Mouse (Mus musculus): ENCODE results near the gene Tmub1. TPM values are rescaled to one million over a fixed set of nuclear protein-coding genes. Genes with fewer than 3 reads are reported as not detected.

The Tmub1 gene
- total and polyA plus RNA-seq, 2 experiments from 2014 or later = 16.5 to 36.7 TPM

DNA sequence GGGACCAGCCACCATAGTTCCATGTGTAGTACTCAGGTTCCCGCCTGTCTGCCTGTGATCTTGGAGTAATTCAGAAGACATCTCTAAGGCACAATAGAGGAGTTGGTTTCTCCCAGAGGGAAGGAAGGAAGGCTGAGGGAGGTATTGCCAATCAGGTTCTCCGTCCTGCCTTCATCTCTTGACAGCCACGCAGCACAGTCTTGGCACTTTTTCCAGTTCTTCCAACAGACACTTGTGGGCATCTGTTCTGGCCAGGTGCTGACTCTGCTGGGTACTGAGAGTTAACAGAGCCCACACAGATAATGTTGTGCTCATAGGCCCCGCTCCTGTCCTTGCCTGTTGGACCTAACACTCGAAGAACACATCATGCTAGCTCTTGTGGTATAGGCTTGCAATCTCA, 39.1 kb upstream of the Tmub1 start:
- peaks cover 79% of the 10 kb centered on the region for H3K36me3 ChIP-seq (replicated peaks; ENCODE audit: control insufficient read depth, insufficient read depth, low read length)
- H3K27me3 ChIP-seq (ENCODE audit: control insufficient read depth, insufficient read depth, low read length) = no peaks in the 10 kb centered on the region
- ATAC-seq (ENCODE audit: insufficient read depth, low read depth) (no peak), DNase-seq (ENCODE audit: low spot score) (no peak)
- no peak overlapping the region for H3K4me3 ChIP-seq (ENCODE audit: low read depth, low read length)
- H3K4me1 ChIP-seq (ENCODE audit: control insufficient read depth, insufficient read depth) = no peaks in the 10 kb centered on the region
- WGBS = 83% methylated on average over 5 of the region's 5 CpGs
- no peak overlapping the region for H3K9ac ChIP-seq (replicated peaks; ENCODE audit: low read depth, low read length)
- no peak overlapping the region for H3K27ac ChIP-seq (ENCODE audit: low read depth)
- H3K4me2 ChIP-seq (ENCODE audit: low read depth, low read length) = no peak overlapping the region
- TF ChIP-seq CTCF (IDR thresholded peaks at IDR 0.05; ENCODE audit: low read depth) (no peak), EP300 (IDR thresholded peaks at IDR 0.05; ENCODE audit: low read depth) (no peak)
- H3K9me3 ChIP-seq (replicated peaks; ENCODE audit: control insufficient read depth, low read length) = no peaks in the 10 kb centered on the region

DNA sequence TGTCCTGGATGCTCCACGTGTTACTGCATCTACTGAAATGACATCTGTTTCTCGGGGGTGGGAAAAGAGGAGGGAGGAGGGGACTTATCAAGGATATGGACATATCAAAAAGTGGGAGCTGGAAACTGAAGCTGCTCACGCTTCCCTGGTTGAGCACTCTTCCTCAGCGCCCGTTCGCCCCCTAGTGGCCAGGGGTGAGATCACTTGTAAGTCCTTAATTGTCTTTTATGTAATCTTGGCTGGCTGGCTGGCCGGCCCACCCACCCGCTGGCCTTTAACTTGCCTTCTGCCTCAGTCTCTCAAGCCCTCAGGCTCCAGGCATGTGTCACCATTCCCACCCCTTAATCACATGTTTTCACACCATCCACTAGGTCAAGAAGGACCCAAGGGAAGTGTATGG, 38.4 kb upstream of the Tmub1 start:
- 3% methylated on average over 8 of the region's 8 CpGs for WGBS
- Histone ChIP-seq H3K4me1 (ENCODE audit: control insufficient read depth, insufficient read depth) (no peaks in the 10 kb centered on the region), H3K27ac (ENCODE audit: low read depth) (no peak overlapping the region), H3K36me3 (replicated peaks; ENCODE audit: control insufficient read depth, insufficient read depth, low read length) (peaks cover 76% of the 10 kb centered on the region), H3K27me3 (ENCODE audit: control insufficient read depth, insufficient read depth, low read length) (no peaks in the 10 kb centered on the region), H3K9me3 (replicated peaks; ENCODE audit: control insufficient read depth, low read length) (no peaks in the 10 kb centered on the region), H3K4me3 (ENCODE audit: low read depth, low read length) (no peak overlapping the region), H3K9ac (replicated peaks; ENCODE audit: low read depth, low read length) (no peak overlapping the region), H3K4me2 (ENCODE audit: low read depth, low read length) (no peak overlapping the region)
- TF ChIP-seq CTCF (IDR thresholded peaks at IDR 0.05; ENCODE audit: low read depth) = peak; percentile 85
- TF ChIP-seq EP300 (IDR thresholded peaks at IDR 0.05; ENCODE audit: low read depth) = no peak
- DNase-seq (ENCODE audit: low spot score) (peak; percentile 77), ATAC-seq (ENCODE audit: insufficient read depth, low read depth) (no peak)

DNA sequence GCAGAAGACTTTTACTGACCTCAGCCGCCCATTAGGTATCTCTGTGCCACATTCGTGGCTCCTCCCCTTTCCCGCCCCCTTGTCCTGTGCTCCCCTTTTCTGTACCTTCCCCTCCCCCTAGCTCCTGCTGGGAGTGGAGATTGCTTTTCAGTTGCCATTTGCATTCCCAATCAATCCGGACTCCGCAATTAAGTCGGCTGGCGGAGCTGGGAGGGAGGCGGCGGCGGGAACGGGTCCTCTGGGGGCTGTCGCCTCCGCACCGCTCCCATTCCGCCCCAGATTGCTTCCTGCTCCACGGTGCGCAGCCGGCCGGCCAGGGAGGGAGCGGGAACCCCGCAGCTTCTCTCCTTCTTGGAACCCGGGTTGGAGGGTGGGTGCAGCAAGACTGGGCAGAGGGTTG, 37.3 kb upstream of the Tmub1 start:
- Histone ChIP-seq H3K9ac (replicated peaks; ENCODE audit: low read depth, low read length) (no peak overlapping the region), H3K27ac (ENCODE audit: low read depth) (no peak overlapping the region), H3K27me3 (ENCODE audit: control insufficient read depth, insufficient read depth, low read length) (no peaks in the 10 kb centered on the region), H3K4me3 (ENCODE audit: low read depth, low read length) (no peak overlapping the region), H3K4me2 (ENCODE audit: low read depth, low read length) (no peak overlapping the region), H3K9me3 (replicated peaks; ENCODE audit: control insufficient read depth, low read length) (no peaks in the 10 kb centered on the region), H3K36me3 (replicated peaks; ENCODE audit: control insufficient read depth, insufficient read depth, low read length) (peaks cover 76% of the 10 kb centered on the region), H3K4me1 (ENCODE audit: control insufficient read depth, insufficient read depth) (no peaks in the 10 kb centered on the region)
- DNase-seq (ENCODE audit: low spot score) = no peak
- WGBS = 42% methylated on average over 22 of the region's 22 CpGs
- no peak for ATAC-seq (ENCODE audit: insufficient read depth, low read depth)
- TF ChIP-seq EP300 (IDR thresholded peaks at IDR 0.05; ENCODE audit: low read depth) = no peak
- TF ChIP-seq CTCF (IDR thresholded peaks at IDR 0.05; ENCODE audit: low read depth) = no peak

DNA sequence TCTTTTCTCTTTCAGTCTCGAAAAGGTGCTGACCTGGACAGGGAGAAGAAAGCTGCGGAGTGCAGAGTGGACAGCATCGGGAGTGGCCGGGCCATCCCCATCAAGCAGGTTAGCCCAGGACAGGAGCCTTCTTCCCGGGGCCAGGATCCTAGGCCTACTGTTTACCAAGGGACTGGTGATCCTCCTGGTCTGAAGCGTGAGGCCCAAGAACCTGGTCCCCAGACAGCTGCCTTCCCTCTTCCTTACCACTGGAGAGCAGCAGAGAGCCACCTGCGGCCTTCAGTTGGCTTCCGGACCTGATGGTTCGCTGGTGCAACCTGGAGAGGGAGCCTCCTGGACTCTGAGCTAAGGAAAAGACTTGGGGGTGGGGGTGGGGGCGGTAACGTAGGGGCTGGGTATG, 35.7 kb upstream of the Tmub1 start:
- Histone ChIP-seq H3K27ac (ENCODE audit: low read depth) (no peak overlapping the region), H3K4me2 (ENCODE audit: low read depth, low read length) (no peak overlapping the region), H3K9ac (replicated peaks; ENCODE audit: low read depth, low read length) (no peak overlapping the region), H3K27me3 (ENCODE audit: control insufficient read depth, insufficient read depth, low read length) (no peaks in the 10 kb centered on the region), H3K4me3 (ENCODE audit: low read depth, low read length) (no peak overlapping the region), H3K36me3 (replicated peaks; ENCODE audit: control insufficient read depth, insufficient read depth, low read length) (peaks cover 76% of the 10 kb centered on the region), H3K4me1 (ENCODE audit: control insufficient read depth, insufficient read depth) (no peaks in the 10 kb centered on the region), H3K9me3 (replicated peaks; ENCODE audit: control insufficient read depth, low read length) (no peaks in the 10 kb centered on the region)
- ATAC-seq (ENCODE audit: insufficient read depth, low read depth) (peak; percentile 58), DNase-seq (ENCODE audit: low spot score) (peak; percentile 74)
- 41% methylated on average over 11 of the region's 11 CpGs for WGBS
- peak; percentile 90 for TF ChIP-seq CTCF (IDR thresholded peaks at IDR 0.05; ENCODE audit: low read depth)
- no peak for TF ChIP-seq EP300 (IDR thresholded peaks at IDR 0.05; ENCODE audit: low read depth)

DNA sequence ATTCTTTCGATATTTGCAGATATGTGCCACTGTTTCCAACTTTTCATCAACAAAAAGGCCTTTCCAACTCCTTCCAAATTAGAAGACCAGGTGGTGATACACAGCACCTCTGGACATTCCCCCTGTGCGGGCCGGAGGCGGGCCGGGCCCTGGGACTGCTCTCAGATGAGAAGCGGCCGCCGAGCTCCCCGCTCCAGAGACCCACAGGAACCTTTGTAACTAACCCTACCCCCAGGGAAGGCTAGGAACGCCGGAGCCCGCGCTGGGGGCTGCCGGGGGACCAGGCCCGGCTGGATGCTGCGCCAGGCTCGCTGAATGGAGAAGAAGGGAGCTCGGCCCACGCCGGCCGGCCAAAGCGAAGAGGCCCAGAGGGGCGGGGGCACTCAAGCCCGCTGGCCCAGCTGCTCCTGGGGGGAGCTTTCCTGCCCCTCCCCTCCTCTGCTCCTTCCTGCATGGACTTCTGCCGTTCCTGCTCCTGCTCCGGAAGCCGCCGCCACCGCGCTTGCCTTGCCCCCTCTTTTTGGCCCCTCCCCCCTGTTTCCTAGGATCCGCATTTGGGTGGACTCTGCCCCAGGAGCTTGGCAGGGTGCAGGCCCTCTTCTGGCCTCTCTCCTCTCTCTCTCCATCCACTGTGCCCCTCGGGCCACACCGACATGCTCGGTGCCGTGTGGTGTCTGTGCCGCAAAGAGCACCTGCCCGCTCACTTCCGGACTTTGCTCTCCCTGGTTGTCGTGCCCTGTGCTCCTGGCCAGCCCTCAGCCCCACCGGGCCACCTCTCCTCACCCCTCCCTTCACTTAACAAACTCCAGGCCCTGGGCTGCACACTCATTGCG, 34.8 kb upstream of the Tmub1 start:
- 73% methylated on average over 39 of the region's 41 CpGs for WGBS
- Histone ChIP-seq H3K4me1 (ENCODE audit: control insufficient read depth, insufficient read depth) (no peaks in the 10 kb centered on the region), H3K36me3 (replicated peaks; ENCODE audit: control insufficient read depth, insufficient read depth, low read length) (peaks cover 76% of the 10 kb centered on the region), H3K9me3 (replicated peaks; ENCODE audit: control insufficient read depth, low read length) (no peaks in the 10 kb centered on the region), H3K4me2 (ENCODE audit: low read depth, low read length) (no peak overlapping the region), H3K27ac (ENCODE audit: low read depth) (no peak overlapping the region), H3K4me3 (ENCODE audit: low read depth, low read length) (no peak overlapping the region), H3K9ac (replicated peaks; ENCODE audit: low read depth, low read length) (no peak overlapping the region), H3K27me3 (ENCODE audit: control insufficient read depth, insufficient read depth, low read length) (no peaks in the 10 kb centered on the region)
- ATAC-seq (ENCODE audit: insufficient read depth, low read depth) = no peak
- TF ChIP-seq EP300 (IDR thresholded peaks at IDR 0.05; ENCODE audit: low read depth) (no peak), CTCF (IDR thresholded peaks at IDR 0.05; ENCODE audit: low read depth) (no peak)
- no peak for DNase-seq (ENCODE audit: low spot score)

DNA sequence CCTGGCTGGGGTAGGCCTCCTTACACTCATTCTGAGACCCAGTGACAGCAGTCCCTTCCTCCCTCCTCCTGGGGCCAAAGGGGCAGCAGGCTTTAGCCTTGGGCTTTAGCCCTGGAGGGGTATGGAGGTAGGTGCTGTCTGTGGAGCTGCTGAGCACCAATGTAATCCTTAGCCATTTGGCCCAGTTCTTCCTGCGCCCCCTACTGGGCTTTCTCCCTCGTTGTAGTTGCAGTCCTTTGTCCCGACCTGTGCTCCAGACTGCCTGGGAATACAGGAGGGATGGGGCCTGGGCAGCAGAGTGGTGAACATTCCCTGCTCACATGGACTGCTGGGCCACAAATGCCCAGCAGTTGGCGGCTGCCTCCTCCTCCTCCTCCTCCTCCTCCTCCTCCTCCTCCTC, 34.0 kb upstream of the Tmub1 start:
- peak; percentile 63 for TF ChIP-seq CTCF (IDR thresholded peaks at IDR 0.05; ENCODE audit: low read depth)
- TF ChIP-seq EP300 (IDR thresholded peaks at IDR 0.05; ENCODE audit: low read depth) = no peak
- no peak overlapping the region for H3K9ac ChIP-seq (replicated peaks; ENCODE audit: low read depth, low read length)
- H3K27ac ChIP-seq (ENCODE audit: low read depth) = no peak overlapping the region
- no peaks in the 10 kb centered on the region for H3K4me1 ChIP-seq (ENCODE audit: control insufficient read depth, insufficient read depth)
- H3K4me3 ChIP-seq (ENCODE audit: low read depth, low read length) = no peak overlapping the region
- peaks cover 76% of the 10 kb centered on the region for H3K36me3 ChIP-seq (replicated peaks; ENCODE audit: control insufficient read depth, insufficient read depth, low read length)
- no peaks in the 10 kb centered on the region for H3K9me3 ChIP-seq (replicated peaks; ENCODE audit: control insufficient read depth, low read length)
- ATAC-seq (ENCODE audit: insufficient read depth, low read depth) = peak; percentile 42
- H3K4me2 ChIP-seq (ENCODE audit: low read depth, low read length) = no peak overlapping the region
- H3K27me3 ChIP-seq (ENCODE audit: control insufficient read depth, insufficient read depth, low read length) = no peaks in the 10 kb centered on the region
- DNase-seq (ENCODE audit: low spot score) = peak; percentile 55
- 0% methylated on average over 3 of the region's 4 CpGs for WGBS
